Mouse (Mus musculus) thymus, adult 2 months (tissue): ENCODE data around the gene Hspa4.

Experiments
- CTCF ChIP-seq: fragments of 200-500 bp; IDR thresholded peaks from 2 replicates; pipeline ENCODE4 v1.5.1; 2012; ENCODE audit warnings: mild to moderate bottlenecking, control low read depth, low read length, moderate library complexity, borderline replicate concordance; ENCODE audit not compliant: control insufficient read depth, poor library complexity, insufficient read depth; ENCODE audit errors: extremely low read depth
- POLR2A ChIP-seq: fragments of 200-500 bp; IDR thresholded peaks from 2 replicates; pipeline ENCODE4 v1.6.1; 2012; ENCODE audit warnings: mild to moderate bottlenecking, low read length, control low read depth, moderate library complexity; ENCODE audit not compliant: control insufficient read depth, poor library complexity, insufficient read depth; ENCODE audit errors: extremely low read depth

DNA sequence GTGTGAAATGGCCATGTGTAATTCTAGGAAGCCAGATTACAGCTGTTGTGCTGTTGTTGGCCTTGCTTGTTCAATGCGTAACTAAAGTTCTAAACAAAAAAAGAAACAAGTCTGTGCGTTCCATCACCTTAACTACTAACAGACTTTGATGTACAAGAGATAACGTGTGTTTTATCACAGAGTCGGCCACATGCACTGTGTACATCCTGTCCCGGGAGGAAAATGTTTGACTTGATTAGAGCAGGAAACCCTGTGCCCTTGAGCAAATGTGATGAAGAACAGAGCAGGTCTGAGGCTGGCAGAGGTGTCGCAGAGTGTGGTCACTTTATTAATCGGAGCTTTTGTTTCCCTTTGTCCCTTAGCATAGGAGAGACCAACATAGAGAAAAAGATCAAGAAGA is 30.1 kb upstream of the Hspa4 start:
- TF ChIP-seq CTCF (no peak), POLR2A (no peak)
